Mouse (Mus musculus) spleen, postnatal 36 days (tissue): Measurements from ENCODE around the gene Fam181a.
A peak's percentile ranks its signal among the peaks of the same experiment; 100 is the strongest.

ENCODE experiments used
- DNase-seq, 2 experiments: peaks; one replicate each; pipeline ENCODE4 v3.0.0; 2022; ENCODE audit warnings: low spot score in 2 of 2, mixed read lengths in 1 of 2

Fam181a gene

GRCm38 (mm10) chr12:103310744-103311267, at the start of gene Fam181a:
Fam181a (plus strand) TSS chr12:103310975.
- no peak for DNase-seq

- DNase-seq: no peak
Observed at GRCm38 (mm10) chr12:103262017-103262865, 48.5 kb upstream of the Fam181a start.

- no peak for DNase-seq
Observed at GRCm38 (mm10) chr12:103266605-103267004, 44.2 kb upstream of the Fam181a start.

GRCm38 (mm10) chr12:103272176-103272575, 38.6 kb upstream of the Fam181a start:
- no peak for DNase-seq

GRCm38 (mm10) chr12:103273051-103273450, 37.7 kb upstream of the Fam181a start:
- DNase-seq: peak; percentile 33 to 37

- DNase-seq: no peak
Observed at GRCm38 (mm10) chr12:103273732-103274131, 37.0 kb upstream of the Fam181a start.

GRCm38 (mm10) chr12:103276422-103276821, 34.4 kb upstream of the Fam181a start:
- DNase-seq: no peak

GRCm38 (mm10) chr12:103281491-103281890, 29.3 kb upstream of the Fam181a start:
- DNase-seq: no peak

- DNase-seq: no peak
Observed at GRCm38 (mm10) chr12:103281912-103282311, 28.9 kb upstream of the Fam181a start.

GRCm38 (mm10) chr12:103282936-103283335, 27.8 kb upstream of the Fam181a start:
- DNase-seq: no peak

- no peak for DNase-seq
Observed at GRCm38 (mm10) chr12:103283411-103283810, 27.4 kb upstream of the Fam181a start.

- DNase-seq: no peak
Observed at GRCm38 (mm10) chr12:103287276-103287675, 23.5 kb upstream of the Fam181a start.

GRCm38 (mm10) chr12:103292366-103292765, 18.4 kb upstream of the Fam181a start:
- no peak for DNase-seq

GRCm38 (mm10) chr12:103296292-103296691, 14.5 kb upstream of the Fam181a start:
- DNase-seq: no peak

- no peak for DNase-seq
Observed at GRCm38 (mm10) chr12:103300493-103300892, 10.3 kb upstream of the Fam181a start.

GRCm38 (mm10) chr12:103301645-103302044, 9.1 kb upstream of the Fam181a start:
- DNase-seq: no peak

- no peak for DNase-seq
Observed at GRCm38 (mm10) chr12:103302960-103303359, 7.8 kb upstream of the Fam181a start.

GRCm38 (mm10) chr12:103306224-103306623, 4.6 kb upstream of the Fam181a start:
- DNase-seq: no peak

- no peak for DNase-seq
Observed at GRCm38 (mm10) chr12:103306720-103307119, 4.1 kb upstream of the Fam181a start.

GRCm38 (mm10) chr12:103311921-103312320, 1.1 kb downstream of the Fam181a start:
- no peak for DNase-seq

GRCm38 (mm10) chr12:103313274-103313673, 2.5 kb downstream of the Fam181a start:
- no peak for DNase-seq

- DNase-seq: no peak
Observed at GRCm38 (mm10) chr12:103313871-103314639, 3.3 kb downstream of the Fam181a start.
